ENCODE assay signal across 8 mouse cellular contexts in genomic region chr5:122778231-122779226, GRCm38 (mm10). TPM values are rescaled to one million over a fixed set of nuclear protein-coding genes. Genes with fewer than 3 reads are reported as not detected.
A peak's percentile ranks its signal among the peaks of the same experiment; 100 is the strongest.
DNase-seq lines count a peak whose midpoint lies in the region; ATAC-seq and TF ChIP-seq lines count a peak whose summit lies in the region.

No protein-coding gene starts in this region.

- peak overlapping the region; percentile 71 for H3K27ac ChIP-seq in lung, embryonic 16.5 days (ENCODE audit: low read length)
- peak overlapping the region; percentile 72 for H3K27ac ChIP-seq in intestine, embryonic 14.5 days (ENCODE audit: low read depth)
- H3K27ac ChIP-seq in liver, embryonic 14.5 days = no peak overlapping the region

- WGBS in lung, embryonic 16.5 days = 1% methylated on average over 47 of the region's 55 CpGs
- 1% methylated on average over 44 of the region's 55 CpGs for WGBS in intestine, embryonic 14.5 days
- 1% methylated on average over 54 of the region's 55 CpGs for WGBS in liver, embryonic 14.5 days (ENCODE audit: insufficient replicate concordance)

- H3K4me2 ChIP-seq in lung, embryonic 16.5 days (ENCODE audit: low read depth, low read length) = peak overlapping the region; percentile 93
- H3K4me2 ChIP-seq in intestine, embryonic 14.5 days (ENCODE audit: low read length) = peak overlapping the region; percentile 94
- peak overlapping the region; percentile 85 for H3K4me2 ChIP-seq in liver, embryonic 14.5 days (ENCODE audit: low read depth)

- no peaks in the 10 kb centered on the region for H3K36me3 ChIP-seq in lung, embryonic 16.5 days (ENCODE audit: control insufficient read depth, insufficient read depth, low read length)
- H3K36me3 ChIP-seq in intestine, embryonic 14.5 days (ENCODE audit: control insufficient read depth, insufficient read depth, low read length) = no peaks in the 10 kb centered on the region
- H3K36me3 ChIP-seq in liver, embryonic 14.5 days (replicated peaks; ENCODE audit: control insufficient read depth, insufficient read depth, low read depth) = no peaks in the 10 kb centered on the region

- TF ChIP-seq EP300 in liver, embryonic 14.5 days (IDR thresholded peaks at IDR 0.05; ENCODE audit: low read depth) = no peak

- TF ChIP-seq CTCF in liver, embryonic 14.5 days (IDR thresholded peaks at IDR 0.05; ENCODE audit: low read depth) = no peak

- no peaks in the 10 kb centered on the region for H3K9me3 ChIP-seq in lung, embryonic 16.5 days (ENCODE audit: control insufficient read depth, low read length)
- no peaks in the 10 kb centered on the region for H3K9me3 ChIP-seq in intestine, embryonic 14.5 days (ENCODE audit: control insufficient read depth, low read length)
- H3K9me3 ChIP-seq in liver, embryonic 14.5 days (ENCODE audit: control insufficient read depth, low read length) = no peaks in the 10 kb centered on the region

- H3K4me1 ChIP-seq in lung, embryonic 16.5 days (replicated peaks; ENCODE audit: control insufficient read depth, insufficient read depth, low read length) = peaks cover 6% of the 10 kb centered on the region
- peaks cover 7% of the 10 kb centered on the region; the same call in 1 of the 2 replicates for H3K4me1 ChIP-seq in intestine, embryonic 14.5 days (replicated peaks; ENCODE audit: control insufficient read depth, insufficient read depth, low read length)
- H3K4me1 ChIP-seq in liver, embryonic 14.5 days (replicated peaks; ENCODE audit: control insufficient read depth in 2 of 2, insufficient read depth in 2 of 2, low read length in 1 of 2) = peaks cover 3 to 18% of the 10 kb centered on the region in 2 experiments; a peak in 3 of 4 replicates

- no peaks in the 10 kb centered on the region for H3K27me3 ChIP-seq in lung, embryonic 16.5 days (ENCODE audit: control insufficient read depth, insufficient read depth, low read depth, low read length)
- no peaks in the 10 kb centered on the region for H3K27me3 ChIP-seq in intestine, embryonic 14.5 days (replicated peaks; ENCODE audit: control insufficient read depth, insufficient read depth, low read length)
- no peaks in the 10 kb centered on the region for H3K27me3 ChIP-seq in liver, embryonic 14.5 days (ENCODE audit: control insufficient read depth, insufficient read depth, low read length)

- peak; percentile 59 for ATAC-seq in lung, embryonic 16.5 days (ENCODE audit: low read depth)
- ATAC-seq in erythroid progenitor cell, adult 5-6 weeks (replicated peaks; ENCODE audit: low FRiP score, poor library complexity, severe bottlenecking) = peak; percentile 26; the same call in 1 of the 2 replicates
- peak; percentile 59 for ATAC-seq in intestine, embryonic 14.5 days (replicated peaks; ENCODE audit: low FRiP score, low TSS enrichment, low read depth)
- peak; percentile 45; the same call in 1 of the 2 replicates for ATAC-seq in liver, embryonic 14.5 days (ENCODE audit: insufficient read depth)
- no peak for ATAC-seq in granulocyte monocyte progenitor cell, adult 5-6 weeks (replicated peaks; ENCODE audit: poor library complexity, severe bottlenecking)

- no peak for DNase-seq in lung, postnatal 25 days (ENCODE audit: low spot score)
- DNase-seq in adrenal gland, postnatal 10 days = peak; percentile 57
- DNase-seq in intestine, embryonic 14.5 days (ENCODE audit: low spot score) = peak; percentile 70
- DNase-seq in liver, embryonic 14.5 days (ENCODE audit: low read depth in 3 of 3, low spot score in 3 of 3) = no peak
- peak; percentile 55 for DNase-seq in retina, postnatal 1 day

- H3K4me3 ChIP-seq in lung, embryonic 16.5 days (ENCODE audit: low read length) = peak overlapping the region; percentile 85
- H3K4me3 ChIP-seq in intestine, embryonic 14.5 days (ENCODE audit: low read depth, low read length) = peak overlapping the region; percentile 87
- peak overlapping the region; percentile 64 to 68 for H3K4me3 ChIP-seq in liver, embryonic 14.5 days (ENCODE audit: insufficient read depth in 1 of 2, low read depth in 2 of 2, low read length in 2 of 2)

- peak overlapping the region; percentile 89 for H3K9ac ChIP-seq in lung, embryonic 16.5 days (ENCODE audit: low read length)
- H3K9ac ChIP-seq in intestine, embryonic 14.5 days (ENCODE audit: low read length) = peak overlapping the region; percentile 89
- H3K9ac ChIP-seq in liver, embryonic 14.5 days (replicated peaks) = peak overlapping the region; percentile 67

RNA-seq across cellular contexts. Expression of gene Camkk2, which starts 0.7 kb away (rescaled TPM):
- polyA plus RNA-seq in lung, embryonic 16.5 days (2015; fragmentation: Nextera tagmentation; extraction: Ambion mirVana) = 30.2 and 33.1 TPM in 2 replicates
- 10 to 100 TPM; 21.2 to 25.7 TPM for total RNA-seq in adrenal gland, postnatal 10 days (2021)
- total RNA-seq in erythroid progenitor cell, adult 5-6 weeks (2015; ENCODE audit: low replicate concordance) = 23.9 and 25.2 TPM in 2 replicates
- total RNA-seq in erythroid progenitor cell, adult 5-6 weeks (2017; ENCODE audit: low replicate concordance) = 27.9 and 38.0 TPM in 2 replicates
- polyA plus RNA-seq in intestine, embryonic 14.5 days (2014; fragmentation: Nextera tagmentation; extraction: Ambion mirVana) = 24.3 and 27.3 TPM in 2 replicates
- polyA plus RNA-seq in liver, embryonic 14.5 days (2012; rRNA removed) = 5.3 and 5.9 TPM in 2 replicates
- 6.3 and 8.3 TPM in 2 replicates for polyA plus RNA-seq in liver, embryonic 14.5 days (2014; fragmentation: Nextera tagmentation; extraction: Ambion mirVana)
- 46.5 and 59.1 TPM in 2 replicates for total RNA-seq in granulocyte monocyte progenitor cell, adult 5-6 weeks (2014; fragmentation: Nextera tagmentation)
- total RNA-seq in granulocyte monocyte progenitor cell, adult 5-6 weeks (2017) = 32.9 and 36.4 TPM in 2 replicates

RNA-seq across cellular contexts. Expression of gene Anapc5, which starts 42.6 kb away (rescaled TPM):
- 400 and 403 TPM in 2 replicates for polyA plus RNA-seq in lung, embryonic 16.5 days (2015; fragmentation: Nextera tagmentation; extraction: Ambion mirVana)
- total RNA-seq in adrenal gland, postnatal 10 days (2021) = 100 to 1,000 TPM; 178 to 239 TPM
- total RNA-seq in erythroid progenitor cell, adult 5-6 weeks (2015; ENCODE audit: low replicate concordance) = 195 and 227 TPM in 2 replicates
- total RNA-seq in erythroid progenitor cell, adult 5-6 weeks (2017; ENCODE audit: low replicate concordance) = 271 and 364 TPM in 2 replicates
- 448 and 490 TPM in 2 replicates for polyA plus RNA-seq in intestine, embryonic 14.5 days (2014; fragmentation: Nextera tagmentation; extraction: Ambion mirVana)
- polyA plus RNA-seq in liver, embryonic 14.5 days (2012; rRNA removed) = 135 and 156 TPM in 2 replicates
- polyA plus RNA-seq in liver, embryonic 14.5 days (2014; fragmentation: Nextera tagmentation; extraction: Ambion mirVana) = 219 and 229 TPM in 2 replicates
- total RNA-seq in granulocyte monocyte progenitor cell, adult 5-6 weeks (2014; fragmentation: Nextera tagmentation) = 306 and 321 TPM in 2 replicates
- total RNA-seq in granulocyte monocyte progenitor cell, adult 5-6 weeks (2017) = 339 and 341 TPM in 2 replicates

Comparison
In these comparisons a context has a peak if more than half of its experiments do, and no peak if none do; other contexts are left out.
1. DNase-seq: peak in adrenal gland, postnatal 10 days (single experiment), intestine, embryonic 14.5 days (single experiment) and retina, postnatal 1 day (single experiment); none in lung, postnatal 25 days (single experiment) and liver, embryonic 14.5 days (0 of 3).
2. Peak in every context shown above with its lines, with median percentiles within 50 percentile points of each other: H3K4me2 ChIP-seq, H3K4me3 ChIP-seq and H3K9ac ChIP-seq.